Mouse (Mus musculus) adrenal gland, adult 8-10 months (tissue): Measurements from ENCODE around the gene Fkbp11. TPM values are rescaled to one million over a fixed set of nuclear protein-coding genes. Genes with fewer than 3 reads are reported as not detected.

Experiments
- DNase-seq: peaks from one replicate; pipeline ENCODE4 v3.0.0; 2022
- total RNA-seq, 4 experiments: library from RNA; stranded (reverse); gene quantifications; 2 replicates each; pipeline ENCODE4 v1.2.4; 2022

Fkbp11 gene
- total RNA-seq, 4 experiments from 2014 or later, result 7.1 to 14.4 (median 9.8) TPM

DNA sequence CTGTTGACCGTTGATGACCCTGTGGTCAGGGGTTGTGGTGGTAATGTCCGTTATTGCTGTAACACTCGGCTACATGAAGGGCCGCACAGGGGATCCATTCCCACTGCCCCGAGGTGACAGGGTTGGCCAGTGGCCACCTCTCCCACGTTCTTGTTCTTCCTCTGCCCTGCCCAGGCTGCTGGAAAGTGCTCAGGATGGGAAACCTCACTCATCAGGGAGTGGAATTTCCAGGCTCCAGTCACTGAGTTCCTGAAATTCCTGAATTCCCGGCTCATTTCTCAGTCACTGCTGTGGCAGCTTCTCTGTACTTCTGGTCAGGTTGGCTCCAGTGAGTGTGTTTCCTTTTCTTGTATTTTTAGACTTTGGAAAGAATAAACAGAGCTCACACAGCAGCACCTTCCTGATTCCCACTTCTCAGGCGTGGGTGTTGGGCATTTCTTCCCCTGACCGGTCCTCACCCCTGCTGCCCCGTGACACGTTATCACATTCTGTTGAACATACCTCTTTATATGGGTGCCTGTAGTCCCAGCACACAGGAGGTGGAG is 35.8 kb downstream of the Fkbp11 start:
- DNase-seq, result no peak

- DNase-seq, result no peak
Measured at GRCm38 (mm10) chr15:98691486-98692147, 36.4 kb downstream of the Fkbp11 start.

GRCm38 (mm10) chr15:98689682-98690081 is 38.3 kb downstream of the Fkbp11 start:
- no peak for DNase-seq

DNA sequence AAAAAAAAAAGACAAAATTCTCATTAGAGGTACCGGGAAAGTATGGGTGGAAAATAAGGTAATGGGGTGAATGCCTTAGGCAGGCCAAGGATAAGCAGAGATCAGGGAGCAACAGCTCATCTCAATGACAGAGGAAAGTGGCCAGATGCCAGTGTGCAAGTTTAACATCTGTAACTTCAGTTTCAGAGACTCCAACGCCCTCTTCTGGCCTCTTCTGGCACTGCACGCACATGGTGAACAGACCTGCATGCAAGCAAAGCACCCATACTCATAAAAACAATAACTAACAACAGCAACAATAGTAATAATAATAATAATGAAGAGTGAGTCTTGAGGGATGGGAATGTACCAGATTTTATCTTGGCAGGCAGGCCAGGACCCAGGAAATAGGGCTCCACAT is 42.1 kb downstream of the Fkbp11 start:
- DNase-seq, result no peak

- DNase-seq, result no peak
Measured at GRCm38 (mm10) chr15:98683746-98684145, 44.3 kb downstream of the Fkbp11 start.

DNA sequence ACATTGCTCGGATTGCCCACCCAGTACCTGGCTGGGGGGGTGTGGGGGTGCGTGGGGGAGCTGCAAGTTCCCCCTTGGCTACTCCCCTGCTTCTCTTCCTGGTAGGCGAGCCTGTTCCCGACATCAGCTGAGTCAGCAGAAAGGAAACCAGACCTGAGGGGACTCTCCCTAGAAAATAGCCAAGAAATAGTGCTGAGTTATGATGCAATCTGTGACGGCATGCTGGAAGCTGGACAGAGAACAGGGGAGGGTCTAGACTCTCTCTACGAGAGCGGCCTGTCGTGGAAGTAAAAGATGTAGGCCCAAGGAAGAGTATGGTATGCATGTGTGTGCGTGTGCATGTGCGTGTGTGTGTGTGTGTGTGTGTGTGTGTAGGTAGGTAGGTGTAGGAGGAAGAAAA is 44.8 kb downstream of the Fkbp11 start:
- no peak for DNase-seq

DNA sequence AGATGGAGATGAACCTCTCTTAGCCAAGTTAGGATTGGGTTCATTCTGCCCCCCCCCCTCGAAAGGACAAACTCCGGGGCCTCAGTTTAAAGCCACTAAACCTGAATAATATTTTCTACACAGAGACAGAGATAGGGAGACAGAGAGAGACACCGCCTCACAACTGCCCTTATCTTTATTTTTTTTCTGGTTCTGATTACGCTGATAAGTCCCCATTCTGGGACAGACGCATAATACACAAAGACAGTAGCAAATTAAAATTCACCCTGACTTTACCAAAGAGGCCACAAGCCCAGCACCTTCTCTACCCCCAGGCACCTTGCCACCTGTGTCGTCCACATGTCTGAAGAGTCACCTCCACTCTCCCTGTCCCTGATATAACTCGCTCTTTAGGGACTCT is 46.4 kb downstream of the Fkbp11 start:
- DNase-seq, result no peak

- no peak for DNase-seq
Measured at GRCm38 (mm10) chr15:98680660-98681059, 47.3 kb downstream of the Fkbp11 start.

GRCm38 (mm10) chr15:98677977-98678376 is 50.0 kb downstream of the Fkbp11 start:
- no peak for DNase-seq

GRCm38 (mm10) chr15:98676940-98677728 is 50.9 kb downstream of the Fkbp11 start, which contains the start of gene Rnd1:
Gene Rnd1 (minus strand): TSS chr15:98677461.
- peak; percentile 83 for DNase-seq

- DNase-seq, result no peak
Measured at GRCm38 (mm10) chr15:98676471-98676870, 51.5 kb downstream of the Fkbp11 start.

DNA sequence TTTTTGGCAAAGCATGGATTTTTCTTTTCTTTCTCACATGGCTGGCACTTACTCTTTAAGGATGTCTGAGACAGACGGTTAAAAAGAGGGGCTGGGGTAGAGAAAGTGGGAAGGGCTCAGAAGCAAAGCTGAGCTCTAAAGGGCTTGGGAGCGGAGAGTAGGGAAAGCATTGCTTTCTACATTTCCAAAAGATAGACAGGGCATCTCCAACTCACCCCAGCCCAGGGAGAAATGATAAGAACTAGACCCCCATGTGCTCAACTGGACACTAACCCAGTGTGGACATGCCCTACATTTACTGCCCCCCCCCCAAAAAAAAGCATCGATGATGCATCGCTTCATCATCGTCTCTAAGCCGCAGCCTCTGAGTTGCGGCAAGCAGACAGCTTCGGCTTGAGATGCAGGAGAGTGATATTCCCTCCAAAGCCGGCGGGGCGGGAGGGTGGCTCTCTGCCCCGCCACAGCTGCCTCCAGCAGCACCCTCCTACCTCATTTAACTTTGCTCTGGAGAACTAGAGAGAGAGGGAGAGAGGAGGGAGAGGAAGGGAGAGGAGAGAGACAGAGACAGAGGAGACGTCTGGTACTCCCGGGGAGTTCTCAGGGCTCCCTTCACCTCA is 52.3 kb downstream of the Fkbp11 start:
- DNase-seq, result no peak

DNA sequence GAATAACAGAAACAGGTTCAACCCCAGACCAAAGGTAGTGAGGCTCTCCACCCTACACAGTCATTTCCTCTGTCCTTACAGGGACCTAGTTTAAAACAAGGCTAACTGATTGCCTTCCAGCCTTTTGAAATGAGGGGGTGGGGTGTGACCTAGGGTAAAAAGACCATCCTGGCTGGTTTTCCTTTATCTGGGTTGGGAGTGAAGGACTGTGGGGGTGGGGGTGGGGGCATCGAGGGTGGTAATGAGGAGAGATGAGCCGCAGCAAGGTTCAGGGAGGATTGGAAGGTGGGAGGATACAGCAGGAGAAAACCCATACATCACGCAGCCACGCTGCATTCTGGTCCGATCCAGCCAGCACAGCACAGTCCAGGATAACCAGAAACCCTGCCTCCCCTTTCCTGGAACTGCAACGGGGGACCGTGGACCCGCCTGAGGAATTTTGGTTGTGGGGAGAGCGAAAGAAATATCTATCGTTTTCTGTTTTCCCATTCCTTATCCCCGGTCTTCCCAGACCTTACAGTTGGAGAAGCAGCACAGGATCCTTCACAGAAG is 52.9 kb downstream of the Fkbp11 start:
- DNase-seq, result no peak

Other genes with a start within 250 kb of the Fkbp11 start
- gene Lalba, start 245.5 kb downstream of the Fkbp11 start, total RNA-seq, result not detected
- not detected for gene Olfr279, start 235.8 kb downstream of the Fkbp11 start, total RNA-seq
- gene Kansl2, start 193.9 kb downstream of the Fkbp11 start, total RNA-seq, result 100 to 1,000 TPM in 2 of 4 experiments, 10 to 100 TPM in 2; 89.8 to 123 (median 106) TPM
- gene Ccnt1, start 157.3 kb downstream of the Fkbp11 start, total RNA-seq, result 10 to 100 TPM; 45.2 to 56.6 (median 46.5) TPM
- not detected for gene 4930415O20Rik, start 157.2 kb downstream of the Fkbp11 start, total RNA-seq
- 10 to 100 TPM; 35.2 to 66.9 (median 56.7) TPM for gene Adcy6, start 118.1 kb downstream of the Fkbp11 start, total RNA-seq
- gene Cacnb3, start 97.4 kb downstream of the Fkbp11 start, total RNA-seq, result 10 to 100 TPM; 13.4 to 19.6 (median 15.7) TPM
- 100 to 1,000 TPM in 1 of 4 experiments, 10 to 100 TPM in 3; 68.9 to 100 (median 85.6) TPM for gene Ddx23, start 65.3 kb downstream of the Fkbp11 start, total RNA-seq
- gene Rnd1, start 50.7 kb downstream of the Fkbp11 start, total RNA-seq, result 1 to 10 TPM; 2.5 to 9.7 (median 4.0) TPM
- gene Ccdc65, start 20.0 kb downstream of the Fkbp11 start, total RNA-seq, result under 1 TPM; 0.59 to 0.90 (median 0.82) TPM
- gene Arf3, start 35.0 kb upstream of the Fkbp11 start, total RNA-seq, result 100 to 1,000 TPM; 153 to 163 (median 159) TPM
- gene Wnt10b, start 50.0 kb upstream of the Fkbp11 start, total RNA-seq, result 10 to 100 TPM in 1 of 4 experiments, 1 to 10 TPM in 1, under 1 TPM in 2; 0.49 to 12.9 (median 5.0) TPM
- not detected for gene Wnt1, start 61.7 kb upstream of the Fkbp11 start, total RNA-seq
- 1 to 10 TPM in 1 of 4 experiments, under 1 TPM in 3; 0.29 to 1.1 (median 0.61) TPM for gene Ddn, start 81.3 kb upstream of the Fkbp11 start, total RNA-seq
- 10 to 100 TPM; 76.0 to 83.8 (median 79.2) TPM for gene Prkag1, start 103.3 kb upstream of the Fkbp11 start, total RNA-seq
- gene Kmt2d, start 143.0 kb upstream of the Fkbp11 start, total RNA-seq, result 100 to 1,000 TPM in 1 of 4 experiments, 10 to 100 TPM in 3; 61.7 to 114 (median 71.8) TPM
- gene Rhebl1, start 166.3 kb upstream of the Fkbp11 start, total RNA-seq, result 1 to 10 TPM; 2.8 to 7.2 (median 4.2) TPM
- gene Dhh, start 170.3 kb upstream of the Fkbp11 start, total RNA-seq, result 1 to 10 TPM; 1.8 to 3.8 (median 2.1) TPM
- gene Lmbr1l, start 190.0 kb upstream of the Fkbp11 start, total RNA-seq, result 10 to 100 TPM; 12.3 to 33.2 (median 27.8) TPM
- gene Tuba1b, start 206.4 kb upstream of the Fkbp11 start, total RNA-seq, result 100 to 1,000 TPM; 199 to 221 (median 208) TPM
- gene Gm49450, start 225.4 kb upstream of the Fkbp11 start, total RNA-seq, result not detected
- gene Tuba1a, start 225.5 kb upstream of the Fkbp11 start, total RNA-seq, result 100 to 1,000 TPM in 3 of 4 experiments, 10 to 100 TPM in 1; 70.5 to 196 (median 116) TPM